Mouse (Mus musculus) neural tube, embryonic 13.5 days (tissue): Measurements from ENCODE around the gene Cdh22. TPM values are rescaled to one million over a fixed set of nuclear protein-coding genes. Genes with fewer than 3 reads are reported as not detected.

Experiments
- ATAC-seq: fragments of 200-750 bp; cut with Nextera tagmentation; 2 replicates; pipeline ENCODE4 v1.8.0; 2017; ENCODE audit warnings: low read depth, mild to moderate bottlenecking, moderate TSS enrichment, moderate library complexity
- H3K27ac ChIP-seq: fragments of 300-500 bp; sonication (generic); replicated peaks from 2 replicates; pipeline ENCODE4 v1.5.1; 2015; ENCODE audit warnings: moderate library complexity, mild to moderate bottlenecking, inconsistent platforms
- H3K27me3 ChIP-seq: fragments of 300-500 bp; sonication (generic); 2 replicates; pipeline ENCODE4 v1.6.1; 2015; ENCODE audit warnings: mild to moderate bottlenecking, inconsistent platforms
- H3K36me3 ChIP-seq: fragments of 300-500 bp; sonication (generic); 2 replicates; pipeline ENCODE4 v1.6.1; 2015; ENCODE audit warnings: mild to moderate bottlenecking, inconsistent platforms
- H3K4me1 ChIP-seq: fragments of 300-500 bp; sonication (generic); replicated peaks from 2 replicates; pipeline ENCODE4 v1.6.1; 2015; ENCODE audit warnings: inconsistent platforms
- H3K4me2 ChIP-seq: fragments of 300-500 bp; sonication (generic); 2 replicates; pipeline ENCODE4 v1.6.1; 2015; ENCODE audit warnings: inconsistent platforms, mild to moderate bottlenecking, moderate library complexity
- H3K4me3 ChIP-seq: fragments of 300-500 bp; sonication (generic); 2 replicates; pipeline ENCODE4 v1.5.1; 2015; ENCODE audit warnings: mild to moderate bottlenecking, inconsistent platforms
- H3K9ac ChIP-seq: fragments of 300-500 bp; sonication (generic); 2 replicates; pipeline ENCODE4 v1.6.1; 2015; ENCODE audit warnings: moderate library complexity, mild to moderate bottlenecking, inconsistent platforms
- H3K9me3 ChIP-seq: fragments of 300-500 bp; sonication (generic); 2 replicates; pipeline ENCODE4 v1.6.1; 2016; ENCODE audit warnings: inconsistent platforms
- WGBS: fragments of 180-500 bp; shearing (Covaris S2); methylation state at CpG from one replicate; pipeline ENCODE4 v1.1.7; 2015; 5-methylcytosine and 5-hydroxymethylcytosine counted together
- polyA plus RNA-seq: library from polyadenylated mRNA; unstranded; fragments of >200 nt; fragmentation: Nextera tagmentation; extraction: Ambion mirVana; gene quantifications from 2 replicates; pipeline ENCODE4 v1.2.1, GENCODE M21; 2015

Cdh22 gene
- polyA plus RNA-seq, 1 experiment from 2014 or later, result 11.4 TPM

DNA sequence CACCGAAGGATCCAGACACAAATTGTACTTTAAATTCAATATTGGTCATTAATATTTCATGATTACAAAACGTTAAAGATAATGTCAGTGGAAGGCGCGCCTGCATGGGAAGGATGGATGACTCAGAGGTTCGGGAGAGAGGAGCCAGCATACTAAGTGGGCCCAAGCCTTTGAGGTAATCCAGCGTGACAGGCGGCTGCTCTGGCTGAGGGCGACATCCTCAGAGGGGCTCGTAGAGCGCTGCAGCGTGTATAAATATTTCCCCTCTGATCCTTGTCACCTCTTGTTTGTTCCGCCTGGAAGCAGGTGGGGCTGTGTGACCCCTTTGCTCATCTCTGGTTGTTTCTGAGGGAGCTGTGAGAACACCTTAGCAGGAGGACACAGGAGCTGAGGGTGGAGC, 103.2 kb downstream of the Cdh22 start:
- Histone ChIP-seq H3K9me3 (no peaks in the 10 kb centered on the region), H3K36me3 (no peaks in the 10 kb centered on the region), H3K4me2 (no peak overlapping the region), H3K9ac (no peak overlapping the region), H3K4me3 (no peak overlapping the region), H3K27me3 (peaks cover 26% of the 10 kb centered on the region; the same call in 1 of the 2 replicates), H3K27ac (no peak overlapping the region), H3K4me1 (peaks cover 57% of the 10 kb centered on the region)
- no peak for ATAC-seq
- WGBS, result 18% methylated on average over 12 of the region's 12 CpGs

DNA sequence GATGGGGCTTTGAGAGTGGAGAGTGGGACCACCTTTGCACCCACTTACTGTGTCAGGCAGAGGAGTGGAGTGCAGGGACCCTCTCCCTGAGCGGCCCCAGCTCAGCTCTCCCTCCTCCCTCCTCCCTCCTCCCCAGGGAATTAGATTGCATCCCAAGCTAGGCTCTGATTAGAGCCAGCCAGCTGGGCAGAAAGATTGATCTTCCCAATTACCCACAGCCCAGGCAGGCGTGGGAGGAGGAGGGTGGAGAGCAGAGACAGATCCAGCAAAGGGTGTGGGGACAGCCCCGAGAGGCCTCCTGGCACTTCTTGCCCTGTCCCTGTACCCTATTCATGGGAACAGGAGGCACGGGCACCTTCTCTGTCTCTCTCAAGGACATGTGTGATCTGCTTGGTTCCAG, 105.5 kb downstream of the Cdh22 start:
- WGBS, result 15% methylated on average over 4 of the region's 4 CpGs

DNA sequence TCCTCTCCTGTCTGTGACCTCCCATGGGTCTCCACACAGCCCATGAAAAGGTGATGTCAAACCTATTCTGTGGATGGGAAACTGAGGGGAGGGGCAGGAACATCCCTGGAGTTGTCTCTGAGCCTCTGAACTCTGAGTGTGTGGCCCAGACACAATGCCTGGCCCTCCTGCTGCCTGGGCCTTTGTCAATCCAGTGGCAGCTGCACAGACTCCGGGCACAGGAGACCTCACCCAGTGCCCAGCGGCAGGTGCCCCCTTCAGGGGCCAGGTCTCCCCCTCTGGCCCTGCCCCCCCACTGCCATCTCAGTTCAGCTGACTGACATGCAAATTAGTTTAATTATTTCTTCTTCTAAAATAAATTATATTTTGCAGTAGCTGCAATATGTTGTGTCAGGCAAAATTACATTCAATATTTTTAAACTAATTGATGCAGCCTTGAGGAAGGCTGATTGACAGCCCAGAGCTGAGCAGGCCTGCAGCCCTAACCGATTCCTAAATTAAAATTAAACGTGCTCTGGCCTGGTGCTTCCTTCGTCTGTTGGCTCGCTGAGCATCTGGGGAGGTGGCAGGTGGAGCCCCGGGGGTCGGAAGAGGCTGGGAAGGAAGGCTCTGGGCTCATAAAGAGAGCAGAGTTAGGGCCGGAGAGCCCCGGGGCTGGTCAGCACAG, 107.6 kb downstream of the Cdh22 start:
- H3K27ac ChIP-seq, result 0 out of 2 replicates have a peak overlapping the region, but pooled peaks have one; percentile 6
- no peak overlapping the region for H3K9ac ChIP-seq
- 18% methylated on average over 10 of the region's 10 CpGs for WGBS
- no peak for ATAC-seq
- H3K4me2 ChIP-seq, result no peak overlapping the region
- no peaks in the 10 kb centered on the region for H3K36me3 ChIP-seq
- peaks cover 37% of the 10 kb centered on the region for H3K4me1 ChIP-seq
- peaks cover 29% of the 10 kb centered on the region; the same call in 1 of the 2 replicates for H3K27me3 ChIP-seq
- no peaks in the 10 kb centered on the region for H3K9me3 ChIP-seq
- H3K4me3 ChIP-seq, result no peak overlapping the region

More for the DNA sequence above, 105.5 kb downstream of the Cdh22 start:
- peaks cover 29% of the 10 kb centered on the region; the same call in 1 of the 2 replicates for H3K27me3 ChIP-seq
- no peaks in the 10 kb centered on the region for H3K9me3 ChIP-seq
- H3K4me2 ChIP-seq, result no peak overlapping the region
- H3K27ac ChIP-seq, result no peak overlapping the region
- no peak overlapping the region for H3K9ac ChIP-seq
- no peak overlapping the region for H3K4me3 ChIP-seq
- H3K36me3 ChIP-seq, result no peaks in the 10 kb centered on the region
- H3K4me1 ChIP-seq, result peaks cover 52% of the 10 kb centered on the region
- no peak; the same call in 1 of the 2 replicates for ATAC-seq

DNA sequence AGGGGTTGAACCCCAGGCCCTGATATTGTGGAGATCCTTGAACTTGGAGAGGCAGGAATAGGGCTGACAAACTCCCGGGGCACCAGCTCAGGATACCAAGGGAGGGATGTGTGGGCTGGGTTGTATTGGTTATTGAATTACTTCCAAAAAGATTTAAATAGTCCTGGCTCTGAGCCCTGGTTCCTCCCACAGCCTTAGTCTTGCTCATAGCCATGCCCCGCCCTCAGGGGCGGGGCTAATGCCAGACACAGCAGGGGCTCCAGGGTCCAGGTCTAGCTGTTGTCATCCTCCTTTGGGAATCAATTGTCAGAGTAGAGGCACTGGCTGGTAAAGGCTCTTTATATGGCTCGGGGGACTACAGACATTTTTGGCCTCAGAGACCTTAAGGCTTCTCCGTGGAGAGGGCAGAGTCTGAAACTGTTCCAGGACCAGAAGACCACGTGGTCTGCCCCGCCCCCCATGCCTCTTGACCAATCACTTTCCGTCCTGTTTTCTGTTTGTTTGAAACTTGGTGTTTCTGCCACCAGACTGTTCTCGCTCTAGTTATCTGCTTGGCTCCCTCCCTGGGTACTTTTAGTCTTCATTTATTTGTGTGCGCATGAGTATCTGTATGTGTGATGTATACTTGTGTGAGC, 113.3 kb downstream of the Cdh22 start:
- peak; percentile 13; the same call in 1 of the 2 replicates for ATAC-seq
- H3K9ac ChIP-seq, result no peak overlapping the region
- no peak overlapping the region for H3K27ac ChIP-seq

DNA sequence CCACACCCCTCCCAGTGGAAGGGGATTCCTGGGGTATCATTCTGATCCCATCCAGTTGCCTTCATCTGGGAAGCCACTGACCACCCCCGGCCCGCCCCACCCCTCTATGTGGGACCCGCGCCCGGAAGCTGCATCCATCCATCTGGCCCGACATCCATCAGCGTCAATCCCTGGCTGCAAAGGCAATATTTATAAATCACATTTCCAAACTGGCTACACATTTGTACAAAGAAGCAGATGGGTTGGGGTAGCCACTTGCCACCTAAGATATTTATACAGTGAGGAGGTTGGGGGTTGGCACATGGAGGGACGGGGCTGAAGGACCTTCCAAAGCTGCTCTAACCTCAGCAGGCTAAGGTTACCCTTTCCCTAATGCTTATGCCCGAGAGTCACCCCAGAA, 113.9 kb downstream of the Cdh22 start:
- Histone ChIP-seq H3K9ac (no peak overlapping the region), H3K27me3 (peaks cover 51% of the 10 kb centered on the region), H3K4me2 (no peak overlapping the region), H3K9me3 (no peaks in the 10 kb centered on the region), H3K4me3 (no peak overlapping the region), H3K27ac (no peak overlapping the region), H3K4me1 (peaks cover 39% of the 10 kb centered on the region), H3K36me3 (no peaks in the 10 kb centered on the region)
- ATAC-seq, result peak; percentile 4; the same call in 1 of the 2 replicates
- 61% methylated on average over 9 of the region's 9 CpGs for WGBS

More for the DNA sequence above, 113.3 kb downstream of the Cdh22 start:
- no peak overlapping the region for H3K4me2 ChIP-seq
- peaks cover 38% of the 10 kb centered on the region for H3K4me1 ChIP-seq
- no peak overlapping the region for H3K4me3 ChIP-seq
- no peaks in the 10 kb centered on the region for H3K36me3 ChIP-seq
- H3K27me3 ChIP-seq, result peaks cover 48% of the 10 kb centered on the region
- WGBS, result 35% methylated on average over 10 of the region's 10 CpGs
- H3K9me3 ChIP-seq, result no peaks in the 10 kb centered on the region

DNA sequence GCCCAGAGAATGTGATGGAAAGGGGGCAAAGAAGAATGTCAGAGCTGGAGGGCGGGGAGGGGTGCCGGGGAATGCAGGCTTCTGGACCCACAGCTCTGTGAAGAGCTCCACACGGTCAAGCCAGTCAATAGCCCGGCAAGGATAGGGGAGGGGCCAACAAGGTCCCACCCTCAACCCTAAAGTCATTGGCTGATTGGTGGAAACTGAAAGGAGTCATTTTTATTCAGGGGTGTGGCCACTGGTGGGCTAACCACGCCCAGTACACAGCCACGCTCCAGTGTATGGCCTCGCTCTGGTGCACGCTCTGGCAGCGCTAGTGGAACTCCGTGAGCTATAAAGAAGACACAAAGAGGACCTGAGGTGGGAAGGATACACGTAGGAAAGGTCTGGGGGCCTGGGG, 120.9 kb downstream of the Cdh22 start:
- Histone ChIP-seq H3K4me1 (peaks cover 47% of the 10 kb centered on the region), H3K4me3 (no peak overlapping the region), H3K36me3 (no peaks in the 10 kb centered on the region), H3K4me2 (no peak overlapping the region), H3K9ac (no peak overlapping the region), H3K9me3 (no peaks in the 10 kb centered on the region), H3K27me3 (peaks cover 97% of the 10 kb centered on the region), H3K27ac (no peak overlapping the region)
- WGBS, result 14% methylated on average over 11 of the region's 11 CpGs
- ATAC-seq, result no peak

DNA sequence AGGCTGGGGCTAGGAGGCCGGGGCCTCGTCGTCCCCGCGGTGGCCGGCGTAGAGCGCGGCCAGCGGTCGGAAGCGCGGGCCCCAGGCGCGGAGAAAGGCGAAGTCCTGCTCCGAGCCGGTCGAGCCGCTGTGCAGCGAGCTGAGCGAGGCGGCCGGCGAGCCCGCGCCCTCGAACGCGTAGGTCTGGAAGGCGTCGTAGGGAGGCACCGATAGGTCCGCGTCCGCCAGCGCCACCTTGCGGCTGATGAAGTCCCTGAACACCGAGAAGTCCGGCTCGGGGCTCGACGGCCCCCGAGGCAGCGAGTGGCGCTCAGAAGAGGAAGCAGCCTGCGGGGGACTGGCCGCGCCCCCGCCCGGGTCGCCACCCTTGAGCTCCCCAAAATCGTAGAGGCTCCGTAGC, 122.5 kb downstream of the Cdh22 start:
- no peaks in the 10 kb centered on the region for H3K9me3 ChIP-seq
- peak; percentile 55; the same call in 1 of the 2 replicates for ATAC-seq
- peaks cover 96% of the 10 kb centered on the region for H3K27me3 ChIP-seq
- peaks cover 47% of the 10 kb centered on the region for H3K4me1 ChIP-seq
- no peaks in the 10 kb centered on the region for H3K36me3 ChIP-seq
- 1% methylated on average over 54 of the region's 54 CpGs for WGBS
- peak overlapping the region; percentile 21; the same call in 1 of the 2 replicates for H3K4me2 ChIP-seq
- no peak overlapping the region for H3K27ac ChIP-seq
- no peak overlapping the region for H3K9ac ChIP-seq
- 0 out of 2 replicates have a peak overlapping the region, but pooled peaks have one; percentile 5 for H3K4me3 ChIP-seq

DNA sequence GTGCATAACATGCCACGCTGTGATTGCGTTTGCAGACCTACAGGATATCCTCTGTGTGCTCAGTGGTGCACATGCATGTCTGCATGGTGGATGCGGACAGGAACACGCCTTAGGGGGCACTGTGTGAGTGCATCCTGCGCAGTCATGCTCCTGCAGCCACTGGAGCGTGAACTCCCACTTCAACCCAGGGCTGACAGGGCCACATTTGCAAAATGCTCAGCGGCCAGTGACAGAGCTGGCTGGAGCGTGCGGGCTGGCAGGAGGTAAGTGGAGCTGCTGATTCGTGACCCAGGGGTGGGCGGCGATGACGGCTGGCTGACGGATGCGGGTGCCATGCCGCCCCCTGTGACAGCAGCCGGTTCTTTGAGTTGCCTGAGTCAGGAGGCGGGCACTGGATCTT, 128.1 kb downstream of the Cdh22 start:
- Histone ChIP-seq H3K4me2 (no peak overlapping the region), H3K27ac (no peak overlapping the region), H3K4me1 (peaks cover 33% of the 10 kb centered on the region), H3K4me3 (no peak overlapping the region), H3K9me3 (no peaks in the 10 kb centered on the region), H3K27me3 (peaks cover 92% of the 10 kb centered on the region), H3K36me3 (no peaks in the 10 kb centered on the region), H3K9ac (peak overlapping the region; percentile 53)
- WGBS, result 19% methylated on average over 18 of the region's 18 CpGs
- ATAC-seq, result 0 out of 2 replicates have a peak, but pooled peaks have one; percentile 16

DNA sequence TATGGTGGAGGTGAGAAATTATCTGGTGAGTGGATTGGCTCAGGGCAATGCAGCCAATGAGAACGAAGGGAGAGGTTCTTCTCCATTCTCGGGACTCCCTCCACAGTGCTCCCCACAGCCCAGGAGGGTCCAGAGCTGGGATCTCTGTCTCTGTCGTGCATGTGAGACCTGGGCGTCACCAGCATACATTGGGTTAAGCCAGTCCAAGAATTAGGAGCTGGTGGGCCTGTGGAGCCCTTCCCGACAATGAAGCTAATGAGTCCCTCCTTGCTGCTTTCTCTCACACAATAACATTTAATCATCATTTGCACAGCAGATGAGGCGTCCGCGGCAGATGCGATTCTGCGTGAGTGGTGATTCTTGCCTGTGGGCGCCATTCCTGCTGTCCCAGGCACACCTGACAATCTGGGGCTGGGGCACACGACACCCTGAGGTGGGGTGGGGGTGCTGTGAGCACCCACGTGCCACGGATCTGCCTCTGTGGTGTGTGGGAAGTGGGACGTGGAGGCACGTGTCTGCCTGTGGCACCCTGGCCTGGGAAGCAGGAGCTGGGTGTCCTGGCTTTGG, 129.1 kb downstream of the Cdh22 start:
- 40% methylated on average over 16 of the region's 16 CpGs for WGBS
- peaks cover 91% of the 10 kb centered on the region for H3K27me3 ChIP-seq
- peak; percentile 55; the same call in 1 of the 2 replicates for ATAC-seq
- H3K9me3 ChIP-seq, result no peaks in the 10 kb centered on the region
- H3K4me2 ChIP-seq, result no peak overlapping the region
- H3K27ac ChIP-seq, result no peak overlapping the region; the same call in 1 of the 2 replicates
- H3K4me1 ChIP-seq, result peaks cover 42% of the 10 kb centered on the region
- H3K4me3 ChIP-seq, result no peak overlapping the region
- no peak overlapping the region for H3K9ac ChIP-seq
- no peaks in the 10 kb centered on the region for H3K36me3 ChIP-seq

DNA sequence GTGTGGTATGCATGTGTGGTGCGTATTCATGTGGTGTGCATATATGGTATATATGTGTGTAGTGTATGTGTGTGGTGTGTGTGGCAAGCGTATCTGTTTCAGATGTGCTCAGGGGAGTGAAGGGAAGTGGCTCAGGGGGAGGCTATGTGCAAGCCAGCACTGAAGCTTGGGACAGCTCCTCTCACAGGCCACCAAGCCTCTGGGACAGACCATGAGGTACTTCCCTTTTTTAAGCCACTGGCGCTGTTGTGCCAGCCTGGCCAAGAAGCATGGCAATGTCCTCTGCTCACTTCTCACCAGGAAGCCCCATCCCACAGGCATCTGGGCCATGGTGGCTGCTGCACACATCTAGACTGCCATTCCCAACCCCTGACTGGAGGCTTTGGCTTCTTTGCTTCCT, 131.7 kb downstream of the Cdh22 start:
- Histone ChIP-seq H3K27ac (no peak overlapping the region), H3K36me3 (no peaks in the 10 kb centered on the region), H3K4me3 (no peak overlapping the region), H3K27me3 (peaks cover 93% of the 10 kb centered on the region), H3K4me1 (peaks cover 48% of the 10 kb centered on the region), H3K9ac (no peak overlapping the region), H3K9me3 (no peaks in the 10 kb centered on the region), H3K4me2 (no peak overlapping the region)
- no peak for ATAC-seq
- WGBS, result 87% methylated on average over 3 of the region's 3 CpGs

DNA sequence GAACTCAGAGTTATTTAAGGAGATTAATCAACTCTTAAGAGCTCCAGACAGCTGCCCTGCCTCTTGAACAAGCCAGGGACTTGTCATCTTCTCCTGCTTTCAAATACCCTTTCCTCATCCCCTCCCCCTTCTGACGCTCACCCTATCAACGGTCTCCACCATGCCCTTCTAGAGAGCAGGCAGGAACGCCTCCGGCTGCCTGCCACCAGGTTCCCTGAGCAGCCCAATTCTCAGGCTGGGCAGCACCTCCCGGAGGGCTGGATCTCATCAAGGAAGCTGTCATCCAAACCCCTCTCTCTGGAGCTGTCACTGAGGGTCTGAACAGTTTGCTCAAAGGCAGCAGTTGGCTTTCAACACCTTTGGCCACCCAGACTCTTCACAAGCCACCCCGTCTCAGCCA, 133.9 kb downstream of the Cdh22 start:
- H3K4me3 ChIP-seq, result no peak overlapping the region
- H3K27me3 ChIP-seq, result peaks cover 95% of the 10 kb centered on the region
- no peaks in the 10 kb centered on the region for H3K36me3 ChIP-seq
- H3K9ac ChIP-seq, result no peak overlapping the region
- no peak overlapping the region for H3K4me2 ChIP-seq
- no peaks in the 10 kb centered on the region for H3K9me3 ChIP-seq
- 9% methylated on average over 6 of the region's 6 CpGs for WGBS
- peaks cover 44% of the 10 kb centered on the region for H3K4me1 ChIP-seq
- ATAC-seq, result no peak
- no peak overlapping the region for H3K27ac ChIP-seq

DNA sequence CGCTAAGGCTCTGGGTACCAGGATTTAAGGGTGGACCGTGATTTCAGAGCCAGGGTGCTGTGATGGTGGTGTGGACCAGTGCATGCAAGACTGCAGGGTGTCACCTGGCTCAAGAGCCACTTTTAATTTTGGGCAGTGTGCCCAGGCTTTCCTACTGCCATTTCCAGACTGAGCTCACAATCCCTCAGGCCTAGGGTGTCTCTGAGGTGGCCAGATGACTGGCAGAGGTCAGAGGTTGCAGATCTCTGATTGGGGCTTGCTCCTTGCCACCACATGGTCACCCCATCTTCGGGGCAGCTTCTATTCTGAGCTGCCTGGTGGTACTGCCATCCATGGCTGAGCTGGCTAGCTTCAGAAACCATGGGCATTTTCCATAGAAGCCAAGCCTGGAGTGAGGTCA, 135.8 kb downstream of the Cdh22 start:
- H3K27ac ChIP-seq, result no peak overlapping the region

More for the DNA sequence above, 135.8 kb downstream of the Cdh22 start:
- Histone ChIP-seq H3K9me3 (no peaks in the 10 kb centered on the region), H3K36me3 (no peaks in the 10 kb centered on the region), H3K27me3 (peaks cover 82% of the 10 kb centered on the region), H3K4me2 (no peak overlapping the region), H3K4me3 (no peak overlapping the region), H3K4me1 (peaks cover 48% of the 10 kb centered on the region), H3K9ac (no peak overlapping the region)
- 80% methylated on average over 3 of the region's 3 CpGs for WGBS
- ATAC-seq, result no peak
